Mouse (Mus musculus) neural tube, embryonic 13.5 days (tissue): ENCODE measurements at regions not wholly inside any gene's neighbourhood (a gene's known extent, or its start where the extent isn't known, plus 50 kb on each side); places are given as distances from the start of the nearest gene placed in this dataset.

Experiments used
- ATAC-seq: fragments of 200-750 bp; cut with Nextera tagmentation; 2 replicates; pipeline ENCODE4 v1.8.0; 2017; ENCODE audit warnings: low read depth, mild to moderate bottlenecking, moderate TSS enrichment, moderate library complexity
- H3K27ac ChIP-seq: fragments of 300-500 bp; sonication (generic); replicated peaks from 2 replicates; pipeline ENCODE4 v1.5.1; 2015; ENCODE audit warnings: moderate library complexity, mild to moderate bottlenecking, inconsistent platforms
- H3K27me3 ChIP-seq: fragments of 300-500 bp; sonication (generic); 2 replicates; pipeline ENCODE4 v1.6.1; 2015; ENCODE audit warnings: mild to moderate bottlenecking, inconsistent platforms
- H3K36me3 ChIP-seq: fragments of 300-500 bp; sonication (generic); 2 replicates; pipeline ENCODE4 v1.6.1; 2015; ENCODE audit warnings: mild to moderate bottlenecking, inconsistent platforms
- H3K4me1 ChIP-seq: fragments of 300-500 bp; sonication (generic); replicated peaks from 2 replicates; pipeline ENCODE4 v1.6.1; 2015; ENCODE audit warnings: inconsistent platforms
- H3K4me2 ChIP-seq: fragments of 300-500 bp; sonication (generic); 2 replicates; pipeline ENCODE4 v1.6.1; 2015; ENCODE audit warnings: inconsistent platforms, mild to moderate bottlenecking, moderate library complexity
- H3K4me3 ChIP-seq: fragments of 300-500 bp; sonication (generic); 2 replicates; pipeline ENCODE4 v1.5.1; 2015; ENCODE audit warnings: mild to moderate bottlenecking, inconsistent platforms
- H3K9ac ChIP-seq: fragments of 300-500 bp; sonication (generic); 2 replicates; pipeline ENCODE4 v1.6.1; 2015; ENCODE audit warnings: moderate library complexity, mild to moderate bottlenecking, inconsistent platforms
- H3K9me3 ChIP-seq: fragments of 300-500 bp; sonication (generic); 2 replicates; pipeline ENCODE4 v1.6.1; 2016; ENCODE audit warnings: inconsistent platforms
- WGBS: fragments of 180-500 bp; shearing (Covaris S2); methylation state at CpG from one replicate; pipeline ENCODE4 v1.1.7; 2015; 5-methylcytosine and 5-hydroxymethylcytosine counted together

DNA sequence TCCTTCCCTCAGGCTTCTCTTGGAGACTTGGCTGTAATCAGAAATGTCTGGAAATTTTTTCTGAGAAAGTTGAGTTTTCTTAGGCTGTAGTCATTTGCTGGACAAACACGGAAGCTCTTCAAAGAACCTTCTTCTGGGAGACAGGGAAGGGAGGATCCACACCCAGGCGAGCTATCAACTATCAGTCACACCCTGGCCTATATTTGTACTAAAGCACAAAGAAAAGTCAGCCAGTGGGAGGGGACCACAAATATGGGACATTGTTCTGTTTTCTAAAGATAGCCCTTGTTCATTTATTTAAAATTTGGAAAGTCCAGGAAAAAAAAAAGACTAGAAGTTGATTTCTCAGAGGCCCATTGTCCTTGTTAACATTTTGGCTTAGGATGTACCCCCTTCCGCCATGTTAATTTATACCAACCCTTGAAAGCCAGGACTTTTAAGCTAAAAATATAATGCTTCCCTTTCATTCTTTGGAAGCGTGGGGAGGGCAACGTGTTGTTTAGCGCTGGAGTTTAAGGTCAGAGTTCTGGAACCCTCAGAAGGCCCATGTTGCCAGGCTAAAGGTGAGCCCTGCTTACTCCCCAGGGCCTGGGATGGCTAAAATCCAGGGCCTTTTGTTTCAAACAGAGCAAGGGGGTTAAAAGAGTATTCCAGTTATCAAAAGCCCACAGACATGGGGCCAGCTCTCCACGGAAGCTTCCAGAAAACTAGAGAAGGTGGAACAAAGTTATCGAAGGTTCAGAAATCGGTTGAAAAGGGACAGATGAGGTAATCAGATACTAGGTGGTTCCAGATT, 99.0 kb upstream of the Max start:
- ATAC-seq: no peak
- Histone ChIP-seq H3K9ac (no peak overlapping the region), H3K36me3 (no peaks in the 10 kb centered on the region), H3K27me3 (no peaks in the 10 kb centered on the region), H3K4me3 (no peak overlapping the region), H3K4me1 (no peaks in the 10 kb centered on the region), H3K4me2 (no peak overlapping the region), H3K27ac (no peak overlapping the region), H3K9me3 (no peaks in the 10 kb centered on the region)
- WGBS: 74% methylated on average over 9 of the region's 9 CpGs

DNA sequence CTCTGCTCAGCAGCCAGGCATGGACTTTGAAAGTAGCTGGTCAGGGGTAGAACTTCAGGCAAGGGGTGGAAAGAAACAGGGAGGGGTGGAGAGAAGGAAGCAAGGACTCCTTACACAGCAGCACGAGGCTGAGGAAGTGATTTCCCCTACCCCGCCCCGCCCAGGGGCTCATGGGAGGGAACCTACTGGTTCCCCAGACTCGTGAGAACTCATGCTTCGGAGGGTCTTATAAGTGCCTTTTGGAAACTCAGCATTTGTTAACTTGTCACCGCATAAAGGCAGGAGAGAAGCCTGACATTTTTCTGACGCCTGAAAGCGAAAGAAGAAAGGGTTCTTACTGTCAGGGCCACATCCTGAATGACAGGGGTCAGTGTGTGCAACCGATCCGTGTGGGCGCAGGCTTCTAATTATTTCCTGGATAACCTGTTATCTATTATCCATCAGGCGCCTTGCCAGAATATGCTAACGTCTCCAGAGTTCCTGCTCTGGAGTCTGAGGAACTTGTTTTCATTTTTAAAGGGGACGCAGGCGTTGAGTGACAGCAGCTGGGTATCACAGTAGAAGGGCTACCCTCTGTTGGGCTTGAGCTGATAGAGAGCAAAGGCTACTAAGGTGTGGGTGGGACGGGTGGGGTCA, 98.2 kb upstream of the Max start:
- no peaks in the 10 kb centered on the region for H3K27me3 ChIP-seq
- 0 out of 2 replicates have a peak overlapping the region, but pooled peaks have one; percentile 21 for H3K4me2 ChIP-seq
- ATAC-seq: no peak

DNA sequence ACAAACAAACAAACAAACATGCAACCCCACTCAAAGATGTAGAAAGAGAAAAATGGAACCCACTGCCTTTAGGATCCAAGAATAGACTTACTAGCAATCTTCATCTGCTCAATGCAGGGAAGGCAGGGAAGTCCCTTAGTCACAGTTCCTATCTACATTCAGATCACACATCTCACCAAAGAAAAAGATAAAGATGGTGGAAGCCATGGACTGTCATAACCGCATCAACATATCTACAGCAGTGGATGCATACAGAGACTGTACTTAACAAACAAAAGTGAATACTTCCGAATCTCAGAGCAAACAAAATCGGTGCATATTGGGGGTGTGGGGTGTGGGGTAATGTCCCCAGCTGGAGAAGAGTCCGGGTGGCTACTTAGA, 97.7 kb upstream of the Max start:
- H3K4me1 ChIP-seq: no peaks in the 10 kb centered on the region
- 89% methylated on average over 4 of the region's 4 CpGs for WGBS
- H3K27ac ChIP-seq: no peak overlapping the region
- no peak for ATAC-seq
- no peak overlapping the region for H3K9ac ChIP-seq
- H3K4me2 ChIP-seq: no peak overlapping the region
- no peaks in the 10 kb centered on the region for H3K27me3 ChIP-seq
- no peaks in the 10 kb centered on the region for H3K36me3 ChIP-seq
- H3K9me3 ChIP-seq: no peaks in the 10 kb centered on the region
- no peak overlapping the region for H3K4me3 ChIP-seq

More for the DNA sequence above, 98.2 kb upstream of the Max start:
- no peak overlapping the region for H3K27ac ChIP-seq
- no peak overlapping the region for H3K4me3 ChIP-seq
- no peaks in the 10 kb centered on the region for H3K9me3 ChIP-seq
- no peaks in the 10 kb centered on the region for H3K4me1 ChIP-seq
- no peaks in the 10 kb centered on the region for H3K36me3 ChIP-seq
- WGBS: 52% methylated on average over 16 of the region's 16 CpGs
- no peak overlapping the region for H3K9ac ChIP-seq

DNA sequence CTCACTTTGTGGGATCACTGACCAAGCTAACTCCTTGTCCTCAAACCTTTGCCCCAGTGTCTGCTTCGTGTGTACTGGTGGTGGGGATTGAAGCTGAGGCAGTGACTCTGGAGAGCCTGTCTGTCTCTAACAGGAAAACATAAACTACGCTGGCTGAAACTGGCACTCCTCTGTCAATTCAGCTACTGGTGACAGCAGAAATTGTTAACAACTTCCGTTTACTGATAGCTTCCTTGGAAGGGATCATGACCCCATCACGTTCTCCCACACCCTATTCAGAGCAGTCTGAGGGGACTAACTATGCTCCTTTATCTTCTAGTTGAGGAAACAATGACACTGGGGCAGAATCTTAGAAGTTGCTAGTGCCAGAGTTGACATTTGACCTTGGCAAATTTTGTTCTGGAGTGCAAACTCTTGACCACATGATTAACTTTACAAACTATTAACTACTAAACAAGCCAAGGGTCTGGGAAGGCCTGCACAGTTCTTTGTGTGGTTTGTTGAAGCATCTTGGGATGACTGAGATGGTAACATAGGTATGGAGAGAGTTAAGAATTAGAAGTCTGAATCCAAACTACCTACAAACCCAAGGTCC, 96.7 kb upstream of the Max start:
- Histone ChIP-seq H3K4me2 (no peak overlapping the region), H3K9ac (no peak overlapping the region), H3K9me3 (no peaks in the 10 kb centered on the region), H3K4me3 (no peak overlapping the region), H3K36me3 (no peaks in the 10 kb centered on the region), H3K4me1 (no peaks in the 10 kb centered on the region), H3K27ac (no peak overlapping the region), H3K27me3 (no peaks in the 10 kb centered on the region)
- 49% methylated on average over 4 of the region's 4 CpGs for WGBS
- no peak for ATAC-seq

DNA sequence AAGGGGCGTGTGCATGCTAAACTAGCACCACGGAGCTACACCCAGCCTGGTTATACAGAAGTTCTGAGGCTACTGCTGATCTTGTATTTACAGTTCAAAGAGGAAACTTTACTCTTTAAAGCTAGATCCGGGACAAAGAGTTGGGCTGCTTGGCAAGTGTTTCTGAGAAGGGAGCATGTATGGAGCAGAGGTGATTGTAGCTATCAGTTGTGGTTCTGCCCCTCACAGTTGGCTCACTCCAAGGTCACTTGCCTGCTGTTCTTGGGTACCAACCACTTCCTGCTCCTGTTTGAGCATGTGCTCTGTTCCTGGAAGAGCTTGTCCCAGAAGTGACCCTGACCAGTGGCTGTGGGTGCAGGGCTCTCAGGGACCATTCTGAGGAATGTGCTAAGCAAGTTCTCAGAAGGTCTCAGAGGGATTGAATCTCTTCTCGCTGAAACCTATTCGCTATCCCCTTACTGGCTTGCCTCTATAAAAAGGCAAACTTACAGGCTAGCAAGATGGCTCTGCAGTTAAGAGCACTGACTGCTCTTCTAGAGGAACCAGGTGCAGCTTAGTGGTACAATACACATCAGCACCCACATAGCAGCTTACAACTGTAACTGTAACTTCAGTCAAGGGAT, 94.9 kb upstream of the Max start:
- Histone ChIP-seq H3K9ac (no peak overlapping the region), H3K4me3 (no peak overlapping the region), H3K9me3 (no peaks in the 10 kb centered on the region), H3K4me2 (no peak overlapping the region), H3K27me3 (no peaks in the 10 kb centered on the region), H3K27ac (no peak overlapping the region), H3K36me3 (no peaks in the 10 kb centered on the region), H3K4me1 (no peaks in the 10 kb centered on the region)
- ATAC-seq: no peak
- WGBS: 73% methylated on average over 5 of the region's 5 CpGs

DNA sequence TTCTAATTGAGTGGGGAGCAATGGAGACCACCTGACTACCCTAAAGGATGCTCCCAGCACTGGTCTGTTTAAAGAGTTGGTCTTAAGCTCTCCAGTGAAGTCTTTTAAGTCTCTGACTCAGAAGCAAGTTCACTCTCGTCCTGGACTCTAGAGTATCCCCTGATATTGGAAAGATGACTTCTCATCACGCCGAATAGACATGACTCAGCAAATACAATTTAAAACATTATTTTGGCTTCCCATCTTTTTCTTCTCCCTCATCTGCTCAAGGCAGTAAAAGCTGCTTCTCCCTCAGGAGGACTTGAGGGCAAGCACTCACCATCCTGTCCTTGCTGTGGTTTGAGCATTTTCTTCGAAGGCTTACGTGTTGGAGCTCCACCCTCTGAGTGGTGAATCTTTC, 92.7 kb upstream of the Max start:
- Histone ChIP-seq H3K9me3 (no peaks in the 10 kb centered on the region), H3K27ac (no peak overlapping the region), H3K27me3 (no peaks in the 10 kb centered on the region), H3K4me1 (no peaks in the 10 kb centered on the region), H3K4me2 (no peak overlapping the region), H3K4me3 (no peak overlapping the region), H3K36me3 (no peaks in the 10 kb centered on the region), H3K9ac (no peak overlapping the region)
- 92% methylated on average over 5 of the region's 5 CpGs for WGBS
- ATAC-seq: no peak

- no peak overlapping the region for H3K4me2 ChIP-seq
- no peaks in the 10 kb centered on the region for H3K9me3 ChIP-seq
- H3K4me3 ChIP-seq: no peak overlapping the region
- no peaks in the 10 kb centered on the region for H3K36me3 ChIP-seq
- H3K27me3 ChIP-seq: no peaks in the 10 kb centered on the region
- H3K9ac ChIP-seq: no peak overlapping the region
- WGBS: 94% methylated on average over 7 of the region's 7 CpGs
- no peaks in the 10 kb centered on the region for H3K4me1 ChIP-seq
- ATAC-seq: no peak
- no peak overlapping the region for H3K27ac ChIP-seq
Observed at GRCm38 (mm10) chr12:77054211-77054610, 92.2 kb upstream of the Max start.

- H3K4me1 ChIP-seq: no peaks in the 10 kb centered on the region
- no peak for ATAC-seq
- H3K36me3 ChIP-seq: no peaks in the 10 kb centered on the region
- no peak overlapping the region for H3K4me2 ChIP-seq
- H3K4me3 ChIP-seq: no peak overlapping the region
- no peak overlapping the region for H3K9ac ChIP-seq
- no peak overlapping the region for H3K27ac ChIP-seq
- no peaks in the 10 kb centered on the region for H3K9me3 ChIP-seq
- 74% methylated on average over 6 of the region's 6 CpGs for WGBS
- H3K27me3 ChIP-seq: no peaks in the 10 kb centered on the region
Observed at GRCm38 (mm10) chr12:77052853-77053252, 90.9 kb upstream of the Max start.

DNA sequence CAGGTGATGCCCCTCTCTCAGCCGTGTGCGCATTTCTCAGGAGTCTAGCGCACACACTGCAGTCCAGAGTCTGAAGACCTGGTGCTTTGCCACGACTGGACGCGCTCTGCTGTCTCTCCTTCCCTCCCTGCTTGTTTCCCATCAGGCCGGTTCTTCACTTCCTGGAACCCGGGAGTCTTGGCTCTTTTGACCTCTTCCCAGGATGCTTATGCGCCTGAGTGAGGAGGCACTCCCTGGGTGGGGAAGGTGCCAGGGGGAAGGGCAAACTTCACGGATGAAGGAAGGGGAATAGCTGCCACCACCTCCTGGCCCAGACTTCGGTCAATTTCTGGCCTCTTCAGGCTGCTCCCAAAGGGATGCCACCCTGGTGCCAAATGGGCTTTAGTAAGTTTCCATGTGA, 86.4 kb upstream of the Max start:
- no peaks in the 10 kb centered on the region for H3K36me3 ChIP-seq
- H3K4me2 ChIP-seq: no peak overlapping the region
- H3K9me3 ChIP-seq: no peaks in the 10 kb centered on the region
- peaks cover 5% of the 10 kb centered on the region; the same call in 1 of the 2 replicates for H3K4me1 ChIP-seq
- H3K9ac ChIP-seq: no peak overlapping the region
- no peaks in the 10 kb centered on the region for H3K27me3 ChIP-seq
- 55% methylated on average over 11 of the region's 11 CpGs for WGBS
- H3K27ac ChIP-seq: no peak overlapping the region
- ATAC-seq: no peak
- no peak overlapping the region for H3K4me3 ChIP-seq

DNA sequence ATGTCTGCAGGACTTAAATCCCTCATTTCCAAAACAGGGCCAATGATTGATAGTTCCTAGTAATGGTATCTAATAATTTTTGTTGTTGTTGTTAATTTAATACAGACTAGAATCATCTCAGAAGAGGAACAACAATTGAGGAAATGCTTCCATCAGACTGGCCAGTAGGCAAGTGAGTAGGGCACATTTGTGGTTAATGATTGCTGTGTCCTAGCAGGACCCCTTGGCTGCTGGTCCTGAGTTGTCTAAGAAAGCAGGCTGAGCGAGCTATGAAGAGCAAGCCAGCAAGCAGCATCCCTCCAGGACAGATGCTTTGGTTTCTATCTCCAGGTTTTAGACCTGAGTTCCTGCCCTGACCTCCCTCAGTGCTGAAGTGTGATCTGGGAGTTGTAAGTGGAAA, 85.3 kb upstream of the Max start:
- H3K9me3 ChIP-seq: no peaks in the 10 kb centered on the region
- H3K4me1 ChIP-seq: peaks cover 5% of the 10 kb centered on the region; the same call in 1 of the 2 replicates
- H3K27ac ChIP-seq: no peak overlapping the region
- no peak overlapping the region for H3K9ac ChIP-seq
- no peaks in the 10 kb centered on the region for H3K27me3 ChIP-seq
- H3K36me3 ChIP-seq: no peaks in the 10 kb centered on the region
- WGBS: 61% methylated on average over 1 of the region's 1 CpGs
- H3K4me2 ChIP-seq: no peak overlapping the region
- H3K4me3 ChIP-seq: no peak overlapping the region
- no peak for ATAC-seq

DNA sequence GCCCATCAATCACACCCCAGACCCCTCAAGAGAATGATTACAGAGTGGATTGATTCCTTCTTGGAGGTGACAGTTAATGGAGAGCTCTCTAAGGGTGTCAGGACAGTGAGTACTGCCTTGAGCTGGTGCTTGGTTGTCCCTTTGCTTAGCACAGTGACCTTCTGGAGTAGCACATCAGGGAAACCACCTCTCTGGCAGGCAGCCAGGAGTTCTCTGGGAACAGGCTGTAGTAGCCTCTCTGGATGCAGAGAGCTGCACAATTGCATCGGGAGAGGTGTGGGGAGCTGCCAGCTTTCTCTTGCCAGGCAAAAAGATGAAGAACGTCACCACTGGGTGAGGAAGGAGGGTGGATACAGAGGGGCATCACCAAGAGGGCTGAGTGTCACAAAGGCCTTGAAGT, 84.0 kb upstream of the Max start:
- Histone ChIP-seq H3K9me3 (no peaks in the 10 kb centered on the region), H3K27ac (no peak overlapping the region), H3K4me2 (no peak overlapping the region), H3K4me3 (no peak overlapping the region), H3K4me1 (peaks cover 5% of the 10 kb centered on the region; the same call in 1 of the 2 replicates), H3K9ac (no peak overlapping the region), H3K36me3 (no peaks in the 10 kb centered on the region), H3K27me3 (no peaks in the 10 kb centered on the region)
- WGBS: 47% methylated on average over 2 of the region's 2 CpGs
- no peak for ATAC-seq

GRCm38 (mm10) chr12:77045356-77045755, 83.4 kb upstream of the Max start:
- Histone ChIP-seq H3K4me1 (peaks cover 5% of the 10 kb centered on the region; the same call in 1 of the 2 replicates), H3K9ac (no peak overlapping the region), H3K27me3 (no peaks in the 10 kb centered on the region), H3K27ac (no peak overlapping the region), H3K4me2 (no peak overlapping the region), H3K36me3 (no peaks in the 10 kb centered on the region), H3K4me3 (no peak overlapping the region), H3K9me3 (no peaks in the 10 kb centered on the region)
- no peak for ATAC-seq
- WGBS: 81% methylated on average over 10 of the region's 10 CpGs
